Mouse (Mus musculus) olfactory bulb, adult 2 months (tissue): Measurements from ENCODE around the gene Padi3.

ENCODE experiments used
- CTCF ChIP-seq: fragments of 200-500 bp; IDR thresholded peaks from 2 replicates; pipeline ENCODE4 v1.5.1; 2012; ENCODE audit warnings: low read depth, mild to moderate bottlenecking, low read length, moderate library complexity; ENCODE audit not compliant: insufficient read depth
- POLR2A ChIP-seq: fragments of 200-500 bp; IDR thresholded peaks from 2 replicates; pipeline ENCODE4 v1.6.1; 2012; ENCODE audit warnings: mild to moderate bottlenecking, low read depth, low read length, moderate library complexity; ENCODE audit not compliant: insufficient read depth

DNA sequence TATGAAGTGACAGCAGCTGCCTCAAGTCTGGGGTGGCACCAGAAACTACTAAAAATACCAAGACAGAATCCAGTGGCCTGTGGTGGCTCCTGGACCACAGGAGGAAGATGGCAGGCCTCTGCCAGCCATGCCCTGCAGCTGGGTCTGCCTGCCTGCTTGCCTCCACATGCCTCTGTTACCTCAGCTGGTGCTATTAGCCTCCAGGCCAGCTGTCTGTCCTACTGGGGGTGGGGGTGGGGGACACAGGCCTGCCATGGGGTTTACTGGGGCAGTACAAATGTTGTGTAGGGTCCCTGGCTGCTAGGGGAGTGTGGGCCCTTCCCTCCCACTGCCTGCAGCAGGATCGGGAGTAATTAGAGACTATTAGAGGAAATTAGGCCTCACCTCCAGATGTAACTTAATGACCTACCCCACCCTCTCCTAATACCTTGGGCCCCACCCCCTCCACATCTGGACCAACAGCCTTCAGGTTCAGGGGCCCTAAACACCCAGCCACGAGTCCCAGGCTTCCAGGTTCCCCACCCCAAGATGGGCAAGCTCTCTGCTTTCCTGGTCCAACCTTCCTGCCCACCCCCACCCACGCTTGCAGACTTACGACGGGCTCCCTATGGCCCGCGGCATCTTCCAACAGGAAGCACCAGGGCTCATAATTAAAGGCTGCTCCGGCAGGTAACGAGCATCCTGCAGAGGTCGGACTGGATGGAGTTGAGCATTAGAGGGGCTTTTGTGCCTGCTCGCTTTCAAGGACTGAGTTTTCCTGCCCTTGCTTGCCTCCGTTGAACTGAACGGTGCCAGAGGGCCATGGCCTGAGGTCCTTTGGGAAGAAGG is 3.1 kb upstream of the Padi3 start:
- TF ChIP-seq POLR2A (no peak), CTCF (no peak)
